Mouse (Mus musculus) olfactory bulb, adult 2 months (tissue): ENCODE data around the gene Tbx3. TPM values are rescaled to one million over a fixed set of nuclear protein-coding genes. Genes with fewer than 3 reads are reported as not detected.

ENCODE experiments used
- H3K27ac ChIP-seq: fragments of 200-500 bp; 2 replicates; pipeline ENCODE4 v1.5.1; 2012; ENCODE audit warnings: low read depth, low read length; ENCODE audit not compliant: insufficient read depth
- H3K4me1 ChIP-seq: fragments of 200-500 bp; 2 replicates; pipeline ENCODE4 v1.6.1; 2012; ENCODE audit warnings: low read length; ENCODE audit not compliant: control insufficient read depth, insufficient read depth
- H3K4me3 ChIP-seq: fragments of 200-500 bp; 2 replicates; pipeline ENCODE4 v1.5.1; 2012; ENCODE audit warnings: mild to moderate bottlenecking, low read depth, low read length, moderate library complexity; ENCODE audit not compliant: insufficient read depth
- CTCF ChIP-seq: fragments of 200-500 bp; IDR thresholded peaks from 2 replicates; pipeline ENCODE4 v1.5.1; 2012; ENCODE audit warnings: low read depth, mild to moderate bottlenecking, low read length, moderate library complexity; ENCODE audit not compliant: insufficient read depth
- POLR2A ChIP-seq: fragments of 200-500 bp; IDR thresholded peaks from 2 replicates; pipeline ENCODE4 v1.6.1; 2012; ENCODE audit warnings: mild to moderate bottlenecking, low read depth, low read length, moderate library complexity; ENCODE audit not compliant: insufficient read depth
- WGBS: fragments of 180-500 bp; shearing (Covaris S2); methylation state at CpG from one replicate; pipeline ENCODE4 v1.1.7; 2018; 5-methylcytosine and 5-hydroxymethylcytosine counted together
- polyA plus RNA-seq: library from polyadenylated mRNA; stranded (reverse); fragments of >200 nt; gene quantifications from 2 replicates; pipeline ENCODE4 v1.2.4, GENCODE M21; 2012; ENCODE audit warnings: low replicate concordance; ENCODE audit not compliant: missing spikeins, insufficient read depth, insufficient read length

The Tbx3 gene
- polyA plus RNA-seq, 1 experiment: not detected

DNA sequence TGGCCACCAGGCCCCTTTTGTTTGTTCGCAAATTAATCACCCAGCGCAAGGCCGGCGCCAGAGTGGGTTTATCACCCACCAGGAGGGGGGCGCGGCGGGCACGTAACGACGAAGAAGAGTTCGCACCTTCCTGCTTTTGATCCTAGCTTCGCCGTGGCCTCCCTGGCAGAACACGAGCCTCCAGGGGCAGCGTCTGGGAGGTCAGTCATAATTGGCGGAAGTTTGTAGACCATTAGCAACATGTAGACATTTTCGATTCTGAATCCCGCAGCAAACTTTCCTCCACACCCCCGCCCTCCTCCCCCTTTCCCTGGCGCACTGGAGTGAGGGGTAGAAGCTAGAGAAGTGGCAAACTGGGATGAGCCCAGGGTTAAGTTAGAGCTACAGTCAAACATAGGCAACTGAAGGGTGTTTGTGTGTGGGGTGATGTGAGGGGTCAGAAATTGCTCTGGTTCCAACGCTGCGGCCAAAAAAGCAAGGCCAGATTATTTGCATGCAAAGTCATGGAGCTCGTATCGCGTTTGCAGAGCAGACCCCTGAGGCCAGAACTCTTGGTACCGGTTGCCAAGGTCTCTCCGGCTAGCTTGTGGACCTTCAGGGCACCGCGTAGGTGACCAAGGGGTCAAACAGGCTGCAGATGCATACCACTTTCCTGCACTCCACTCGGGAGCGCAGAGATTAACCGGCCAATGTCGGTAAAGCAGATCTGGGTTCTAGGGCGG lies 2.1 kb upstream of the Tbx3 start:
- H3K4me1 ChIP-seq: peaks cover 11% of the 10 kb centered on the region
- 16% methylated on average over 34 of the region's 34 CpGs for WGBS
- no peak for TF ChIP-seq POLR2A
- no peak for TF ChIP-seq CTCF
- H3K27ac ChIP-seq: no peak overlapping the region
- H3K4me3 ChIP-seq: no peak overlapping the region

DNA sequence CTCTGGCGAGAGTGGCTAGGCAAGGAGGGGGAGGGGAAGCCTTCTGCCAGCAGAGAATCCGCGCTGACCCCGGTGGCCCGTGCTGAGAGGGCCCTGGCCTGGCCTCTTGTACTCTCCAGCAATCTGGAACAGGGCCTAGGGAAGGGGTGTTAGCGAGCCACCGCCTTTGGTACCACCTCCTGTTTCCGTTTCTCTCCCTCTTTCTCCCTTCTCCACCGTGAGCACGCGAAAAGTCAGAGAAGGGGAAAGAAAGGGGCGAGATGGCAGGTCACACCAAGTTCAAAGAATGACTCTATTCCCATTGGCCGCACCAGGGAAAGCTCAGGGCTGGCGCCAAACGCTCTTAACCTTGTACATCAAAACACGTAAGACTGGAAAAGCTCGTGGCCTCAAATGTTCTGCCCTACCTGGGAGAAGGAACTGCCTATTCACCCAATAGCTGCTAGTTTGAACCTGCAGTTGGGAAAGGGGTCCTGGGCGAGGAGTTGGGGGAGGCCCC lies 1.5 kb upstream of the Tbx3 start:
- peaks cover 11% of the 10 kb centered on the region for H3K4me1 ChIP-seq
- WGBS: 20% methylated on average over 18 of the region's 18 CpGs
- H3K4me3 ChIP-seq: no peak overlapping the region
- TF ChIP-seq CTCF (no peak), POLR2A (no peak)
- no peak overlapping the region for H3K27ac ChIP-seq

DNA sequence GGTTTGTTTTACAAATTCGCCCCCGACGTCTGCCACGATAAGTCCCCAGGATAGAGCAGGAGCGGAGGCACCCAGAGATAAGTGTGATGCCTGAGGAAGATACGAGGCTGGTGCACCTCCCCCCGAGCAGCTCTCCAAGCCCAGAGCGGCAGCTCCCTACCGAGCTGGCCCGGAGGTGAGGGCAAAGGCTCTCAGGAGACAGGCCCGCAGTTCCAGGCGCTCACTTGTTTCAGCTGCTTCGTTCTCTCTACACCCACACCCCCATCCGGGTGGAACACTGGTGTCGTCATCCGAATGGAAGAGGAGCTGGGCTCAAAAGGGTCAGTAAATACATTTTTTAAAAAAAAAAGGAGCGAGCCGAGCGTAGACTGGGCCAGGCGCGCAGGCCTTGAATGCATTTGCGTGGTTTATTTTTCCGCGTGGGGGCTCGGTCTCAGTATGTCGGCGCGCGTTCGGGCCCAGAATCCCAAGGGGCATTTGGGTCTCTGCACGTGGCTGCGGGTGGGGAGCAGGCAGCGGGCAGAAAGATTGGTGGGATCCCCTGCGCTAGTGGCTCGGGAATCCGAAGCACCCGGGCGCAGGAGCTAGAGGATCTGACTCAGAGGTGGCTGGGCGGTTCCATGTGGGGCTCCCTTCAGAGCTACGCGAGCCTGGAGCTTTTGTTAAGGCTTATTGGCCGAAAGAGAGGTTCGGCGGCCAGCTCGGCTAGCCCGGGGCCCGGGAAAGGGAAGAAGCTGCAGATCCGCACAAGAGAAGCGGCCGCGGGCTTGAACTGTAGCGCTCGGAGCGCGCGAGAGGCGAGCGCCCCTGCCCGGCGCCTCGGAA lies 516 bp upstream of the Tbx3 start:
- TF ChIP-seq CTCF (no peak), POLR2A (no peak)
- Histone ChIP-seq H3K4me1 (peaks cover 11% of the 10 kb centered on the region), H3K27ac (no peak overlapping the region; the same call in 1 of the 2 replicates), H3K4me3 (peak overlapping the region; percentile 19; the same call in 1 of the 2 replicates)
- 5% methylated on average over 59 of the region's 61 CpGs for WGBS

DNA sequence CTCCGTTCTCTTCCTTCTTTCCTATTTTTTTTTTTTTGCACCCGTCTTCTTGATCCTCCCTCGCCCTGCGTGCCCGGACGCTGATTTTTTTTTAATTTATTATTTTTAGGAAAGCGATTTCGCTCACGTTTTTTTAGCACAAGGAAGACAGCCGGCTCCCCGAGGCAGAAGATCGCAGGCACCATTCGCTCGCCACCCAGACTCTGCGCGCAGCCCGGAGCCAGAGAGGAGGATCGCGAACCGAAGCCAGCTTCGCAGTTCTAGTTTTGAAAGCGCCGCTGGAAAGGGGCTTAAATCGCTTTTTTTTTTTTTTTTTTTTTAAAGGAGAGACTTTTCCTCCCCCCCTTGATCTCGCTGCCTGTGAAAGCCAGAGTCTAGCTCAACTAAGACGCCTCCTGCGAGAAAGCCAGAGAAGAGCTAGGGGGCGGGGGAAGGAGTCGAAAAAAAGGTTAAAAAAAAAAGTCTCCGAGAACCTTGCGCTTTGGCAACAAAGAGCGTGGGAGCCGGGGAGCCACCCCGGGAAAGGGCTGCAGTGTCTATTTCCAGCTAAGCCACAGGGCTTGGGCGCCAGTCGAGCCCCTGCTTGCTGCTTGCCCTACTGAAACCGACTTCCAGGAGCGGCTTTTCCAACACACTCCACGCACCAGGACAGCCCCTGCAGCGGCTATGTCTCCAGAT lies 794 bp downstream of the Tbx3 start:
- Histone ChIP-seq H3K4me1 (peaks cover 11% of the 10 kb centered on the region), H3K27ac (no peak overlapping the region), H3K4me3 (peak overlapping the region; percentile 13; the same call in 1 of the 2 replicates)
- WGBS: 2% methylated on average over 40 of the region's 40 CpGs
- TF ChIP-seq POLR2A: no peak
- no peak for TF ChIP-seq CTCF

DNA sequence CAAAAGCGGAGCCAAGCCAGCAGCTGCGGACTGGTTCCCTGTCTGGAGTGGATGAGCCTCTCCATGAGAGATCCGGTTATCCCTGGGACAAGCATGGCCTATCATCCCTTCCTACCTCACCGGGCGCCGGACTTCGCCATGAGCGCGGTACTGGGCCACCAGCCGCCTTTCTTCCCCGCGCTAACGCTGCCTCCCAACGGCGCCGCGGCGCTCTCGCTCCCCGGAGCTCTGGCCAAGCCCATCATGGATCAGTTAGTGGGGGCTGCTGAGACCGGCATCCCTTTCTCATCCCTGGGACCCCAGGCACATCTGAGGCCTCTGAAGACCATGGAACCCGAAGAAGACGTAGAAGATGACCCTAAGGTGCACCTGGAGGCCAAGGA lies 1.5 kb downstream of the Tbx3 start:
- H3K4me3 ChIP-seq: peak overlapping the region; percentile 21
- no peak overlapping the region for H3K27ac ChIP-seq
- WGBS: 6% methylated on average over 23 of the region's 23 CpGs

DNA sequence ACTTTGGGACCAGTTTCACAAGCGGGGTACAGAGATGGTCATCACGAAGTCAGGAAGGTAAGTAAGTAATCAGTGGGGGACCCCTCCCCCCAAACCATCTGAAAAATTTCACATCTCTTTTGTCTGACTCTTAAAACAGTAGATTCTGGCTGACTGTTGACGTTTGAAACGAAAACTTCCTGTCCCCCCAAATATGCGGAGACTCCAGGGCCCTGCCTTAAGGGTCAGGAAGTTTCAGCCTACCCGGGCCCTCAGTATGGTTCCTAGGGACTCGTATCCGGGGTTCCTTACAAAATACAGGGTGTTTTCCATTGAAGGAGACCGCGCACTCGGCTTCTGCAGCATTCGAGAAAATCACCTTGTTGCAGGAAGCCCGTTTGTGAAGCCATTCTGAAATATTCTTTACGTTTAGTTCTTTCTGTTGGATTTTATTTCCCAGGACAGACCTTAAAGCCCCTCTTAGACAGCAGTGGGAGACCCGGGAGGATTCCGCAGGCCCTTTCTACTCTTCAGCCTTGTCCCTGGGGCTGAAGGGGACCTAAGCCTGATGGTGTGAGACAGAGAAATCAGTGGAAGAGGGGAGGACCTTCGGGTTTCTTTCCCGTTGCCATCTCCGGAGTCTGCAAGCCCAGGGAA lies 2.0 kb downstream of the Tbx3 start:
- H3K27ac ChIP-seq: no peak overlapping the region
- TF ChIP-seq POLR2A: no peak
- no peak for TF ChIP-seq CTCF
- WGBS: 9% methylated on average over 19 of the region's 19 CpGs
- peak overlapping the region; percentile 21 for H3K4me3 ChIP-seq
- peaks cover 11% of the 10 kb centered on the region for H3K4me1 ChIP-seq

More for the DNA sequence above, 1.5 kb downstream of the Tbx3 start:
- TF ChIP-seq POLR2A (no peak), CTCF (no peak)
- peaks cover 11% of the 10 kb centered on the region for H3K4me1 ChIP-seq

DNA sequence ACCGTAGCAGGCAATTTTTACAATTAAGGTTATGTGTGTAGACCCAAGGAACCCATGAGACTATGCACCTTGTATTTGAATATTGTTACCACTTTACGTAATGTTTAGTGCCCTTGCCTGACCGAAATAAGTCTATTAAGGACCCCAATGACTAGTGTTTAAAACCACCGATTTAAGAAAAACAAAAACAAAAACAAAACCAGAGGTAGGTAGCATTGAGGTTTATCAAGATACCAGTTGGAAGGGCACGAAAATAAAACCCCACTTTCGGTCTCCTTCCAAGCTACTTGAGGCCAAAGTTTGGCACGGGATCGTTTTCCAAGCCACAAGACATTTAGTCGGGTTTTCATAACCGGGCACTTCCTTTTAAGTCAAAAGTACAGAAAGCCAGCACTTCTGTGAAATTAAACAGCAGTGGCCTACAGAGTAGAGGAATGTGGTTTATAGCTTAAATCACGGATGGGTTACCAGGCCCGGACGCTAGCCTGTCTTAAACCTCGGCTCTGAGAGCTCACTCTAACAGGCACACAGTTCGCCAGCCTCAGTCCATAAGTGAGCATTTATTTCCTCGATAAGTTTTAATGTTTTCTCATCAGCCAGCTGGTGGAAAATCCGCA lies 2.6 kb downstream of the Tbx3 start:
- WGBS: 15% methylated on average over 17 of the region's 17 CpGs
- TF ChIP-seq POLR2A (no peak), CTCF (no peak)
- Histone ChIP-seq H3K4me1 (peaks cover 11% of the 10 kb centered on the region), H3K4me3 (peak overlapping the region; percentile 7; the same call in 1 of the 2 replicates), H3K27ac (no peak overlapping the region)

DNA sequence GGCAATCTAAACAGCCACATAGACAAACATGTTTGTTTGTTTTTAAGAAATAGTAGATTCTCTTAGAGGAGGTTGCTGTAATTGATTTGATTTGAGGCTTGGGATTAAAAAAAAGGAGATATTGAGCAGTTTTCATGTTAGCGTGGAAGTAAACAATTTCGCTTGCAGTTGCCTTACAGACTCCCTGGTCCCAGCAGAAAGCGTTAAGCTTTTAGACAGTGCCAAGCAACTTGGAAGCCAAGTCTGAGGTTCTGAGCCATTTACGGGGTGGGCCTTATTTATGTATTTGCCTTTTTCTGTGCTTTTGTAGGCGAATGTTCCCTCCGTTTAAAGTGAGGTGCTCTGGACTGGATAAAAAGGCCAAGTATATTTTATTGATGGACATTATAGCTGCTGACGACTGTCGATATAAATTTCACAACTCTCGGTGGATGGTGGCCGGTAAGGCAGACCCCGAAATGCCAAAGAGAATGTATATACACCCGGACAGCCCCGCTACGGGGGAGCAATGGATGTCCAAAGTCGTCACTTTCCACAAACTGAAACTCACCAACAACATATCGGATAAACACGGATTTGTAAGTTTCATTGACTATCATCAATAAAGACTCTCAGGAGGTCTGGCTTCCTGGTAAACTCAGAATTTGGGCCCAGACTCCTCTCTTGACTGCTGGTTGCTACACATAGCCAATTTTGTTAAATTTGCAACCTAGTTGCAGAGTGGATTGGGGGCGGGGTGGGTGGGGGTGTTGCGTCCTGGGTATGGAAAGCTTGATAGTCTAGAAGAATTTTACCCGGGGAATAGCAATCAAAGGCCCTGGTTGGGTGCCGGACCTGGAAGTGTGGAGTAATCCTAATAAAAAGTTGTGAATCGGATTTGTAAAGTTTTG lies 3.5 kb downstream of the Tbx3 start:
- 13% methylated on average over 22 of the region's 22 CpGs for WGBS
- no peak overlapping the region for H3K27ac ChIP-seq
- H3K4me3 ChIP-seq: no peak overlapping the region
- TF ChIP-seq CTCF (no peak), POLR2A (no peak)
- peaks cover 11% of the 10 kb centered on the region for H3K4me1 ChIP-seq
